Mouse (Mus musculus): ENCODE results near the gene Rtn4rl2.

Rtn4rl2 gene

DNA sequence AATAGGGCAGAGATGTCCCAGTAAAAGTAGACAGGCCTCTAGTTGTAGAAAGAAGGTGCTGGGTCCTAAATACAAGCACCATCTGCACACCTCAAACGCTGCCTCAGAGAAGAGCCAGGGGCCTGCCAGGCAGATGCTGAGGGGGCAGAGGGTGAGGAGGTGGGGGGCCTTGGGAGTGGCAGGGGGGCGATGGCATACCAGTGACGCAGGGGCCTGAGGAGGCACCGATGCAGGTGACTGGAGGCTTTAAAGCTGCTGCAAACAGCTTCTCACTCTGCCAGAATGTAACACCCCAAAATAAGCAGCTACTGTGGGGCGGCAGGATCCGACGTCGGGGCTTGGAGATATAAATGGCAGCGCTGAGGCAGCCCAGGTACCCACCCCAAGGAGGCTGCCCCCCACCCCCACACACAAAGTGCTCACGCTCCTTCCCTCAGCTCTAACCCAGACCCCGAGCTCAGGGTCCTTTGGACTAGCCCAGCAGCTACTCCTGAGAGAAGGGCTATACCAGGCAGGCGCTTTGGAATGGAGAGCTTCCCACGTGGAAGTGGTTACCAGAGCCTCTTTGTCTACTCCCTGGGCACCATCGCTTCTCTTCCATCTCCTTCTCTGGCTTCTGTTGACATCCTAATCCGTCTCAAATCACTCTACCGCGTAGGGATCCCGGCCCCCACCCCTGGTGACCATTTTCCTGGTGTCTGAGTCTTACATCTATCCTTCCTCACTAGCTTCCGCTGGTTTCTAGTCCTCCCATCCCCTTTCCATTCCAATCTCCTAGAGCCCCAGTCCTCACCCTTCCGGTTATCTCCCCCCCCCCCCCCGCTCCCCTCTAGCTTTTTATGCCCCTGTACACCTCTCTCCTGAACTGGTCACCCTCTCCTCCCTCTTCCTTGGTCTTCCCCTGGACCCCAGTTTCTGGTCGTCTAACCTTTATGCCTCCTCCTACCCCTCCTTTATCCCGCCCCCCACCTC is 1.1 kb downstream of the Rtn4rl2 start:
- DNase-seq (ENCODE audit: extremely low spot score), result peak; percentile 20

DNA sequence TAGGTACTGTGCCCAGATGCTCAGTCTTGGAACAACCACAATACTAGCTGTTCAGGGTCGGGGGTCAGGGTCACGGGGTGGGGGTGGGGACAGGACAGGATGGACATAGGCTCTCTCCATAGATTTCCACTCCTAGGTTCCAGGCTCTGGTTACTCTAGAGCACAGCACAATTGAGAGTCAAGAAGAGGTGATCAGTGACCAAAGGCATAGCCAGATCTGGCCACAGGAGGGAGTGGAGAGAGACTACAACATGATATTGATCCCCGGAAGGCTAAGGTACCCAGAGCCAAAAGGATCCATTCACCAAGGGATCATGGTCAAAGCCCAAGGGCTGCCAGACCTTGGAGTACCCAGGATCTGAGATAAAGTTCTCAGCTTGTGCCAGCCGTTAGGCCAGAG is 1.9 kb downstream of the Rtn4rl2 start:
- DNase-seq (ENCODE audit: extremely low spot score), result no peak

DNA sequence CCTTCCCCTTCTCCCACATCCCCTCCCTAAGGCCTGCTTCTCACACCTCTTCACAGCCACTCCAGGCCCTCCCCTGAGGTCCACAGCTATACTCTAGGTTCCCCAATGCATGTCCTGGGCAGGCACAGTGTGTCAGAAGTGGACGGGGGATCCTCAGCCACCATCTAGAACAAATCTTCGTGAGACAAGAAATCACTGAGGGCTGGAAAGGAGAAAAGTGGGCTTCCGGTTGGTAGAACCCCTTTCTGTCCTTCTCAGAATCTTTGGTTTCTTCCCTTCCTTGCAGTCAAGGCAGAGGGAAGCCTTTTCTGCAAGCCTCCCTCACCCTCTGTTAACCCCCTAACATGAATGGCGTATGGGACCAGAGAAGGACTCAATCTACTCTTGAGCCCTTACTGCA is 2.6 kb downstream of the Rtn4rl2 start:
- DNase-seq (ENCODE audit: extremely low spot score), result no peak

DNA sequence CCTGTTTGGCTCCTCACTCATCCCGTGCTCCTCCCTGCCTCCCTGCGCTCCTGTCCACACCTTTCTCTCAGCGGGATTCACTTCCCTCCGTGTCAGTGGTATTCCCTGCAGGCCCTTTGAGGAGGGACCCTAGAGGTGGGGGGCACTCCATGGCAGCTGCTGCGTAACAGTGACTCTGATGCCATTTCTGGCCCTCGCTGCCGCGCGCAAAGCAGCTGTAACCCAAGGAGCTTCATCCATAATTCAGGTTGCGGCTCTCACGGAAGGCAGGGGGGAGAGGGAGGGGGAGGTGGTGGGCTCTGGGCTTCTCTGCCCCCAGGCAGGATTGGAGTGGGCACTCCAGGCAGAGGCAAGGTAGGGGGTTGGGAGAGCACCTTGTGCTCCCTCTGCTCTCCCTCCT is 3.0 kb downstream of the Rtn4rl2 start:
- no peak for DNase-seq (ENCODE audit: extremely low spot score)

DNA sequence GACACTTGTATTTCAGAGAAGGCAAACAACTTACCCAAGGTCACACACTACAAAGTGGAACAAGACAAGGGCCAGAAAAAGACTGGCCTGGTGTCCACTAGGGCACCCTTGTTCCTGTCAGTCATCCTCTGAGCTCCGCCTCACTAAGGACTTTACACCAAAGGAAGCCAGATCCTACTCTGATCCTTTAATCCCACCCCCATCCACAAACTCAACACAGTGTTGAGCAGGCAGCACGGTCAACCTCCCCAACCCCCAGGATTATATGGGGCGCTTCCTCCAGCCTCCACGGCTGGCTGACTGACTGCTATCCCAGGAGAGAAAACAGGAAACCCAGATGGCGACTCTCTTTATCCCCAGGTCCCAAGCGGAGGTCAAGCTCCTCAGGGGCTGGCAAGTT is 3.4 kb downstream of the Rtn4rl2 start:
- peak; percentile 24 for DNase-seq (ENCODE audit: extremely low spot score)

DNA sequence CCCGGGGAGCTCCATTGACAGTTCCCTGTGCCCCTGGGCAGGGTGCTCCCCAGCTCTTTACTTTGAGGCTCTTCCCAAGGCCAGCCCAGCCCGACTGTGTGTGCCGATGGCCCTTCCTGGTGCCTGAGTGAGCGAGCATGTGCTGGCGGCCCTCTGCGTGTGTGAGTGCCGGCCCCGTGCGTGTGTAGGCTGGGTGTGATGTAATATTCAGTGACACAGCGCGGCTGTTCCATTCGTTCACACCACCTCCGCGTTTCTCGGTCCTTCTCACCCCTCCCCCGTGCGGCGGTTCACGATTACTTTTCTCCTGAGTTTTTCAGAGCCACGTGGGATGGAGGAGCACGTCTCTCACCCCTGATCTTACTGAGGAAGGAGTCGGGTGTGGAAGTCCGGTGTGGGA is 3.9 kb downstream of the Rtn4rl2 start:
- DNase-seq (ENCODE audit: extremely low spot score), result no peak

DNA sequence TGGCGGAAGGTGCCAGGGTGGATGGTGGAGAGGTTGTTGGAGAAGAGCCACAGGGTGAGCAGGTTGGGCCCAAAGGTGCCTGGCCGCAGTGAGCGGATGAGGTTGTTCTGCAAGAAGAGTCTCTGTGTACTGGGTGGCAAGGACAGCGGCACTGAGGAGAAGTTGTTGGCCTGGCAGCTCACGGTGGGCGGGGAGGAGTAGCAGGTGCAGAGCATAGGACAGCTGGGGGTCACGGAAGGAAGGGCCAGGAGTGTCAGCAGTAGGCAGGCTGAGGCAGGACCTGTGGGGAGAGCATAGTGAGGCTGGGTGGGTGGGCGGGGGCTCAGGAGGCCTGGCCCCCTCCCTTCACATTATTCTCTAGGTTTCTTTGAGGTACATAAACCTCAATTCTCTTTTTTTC is 5.9 kb downstream of the Rtn4rl2 start:
- no peak for DNase-seq (ENCODE audit: extremely low spot score)

DNA sequence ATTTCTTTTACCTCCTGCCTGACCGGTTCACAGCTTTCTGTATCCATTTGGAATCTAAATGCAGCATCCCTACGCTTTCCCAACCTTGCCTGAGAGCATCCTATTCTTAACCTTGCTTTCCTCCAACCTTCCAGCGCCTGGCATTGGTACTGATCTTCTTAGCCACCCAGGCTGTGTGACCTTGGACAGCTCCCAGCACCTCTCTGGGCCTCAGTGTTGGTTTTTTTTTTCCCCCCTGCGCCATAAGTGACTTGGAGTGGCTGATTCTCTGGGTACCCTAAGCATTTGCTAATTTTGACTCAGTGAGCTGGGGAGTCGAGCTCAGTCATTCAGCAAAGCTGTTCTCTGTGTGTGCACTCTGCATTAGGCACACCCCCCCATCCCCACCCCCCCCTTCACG is 10.7 kb downstream of the Rtn4rl2 start:
- DNase-seq (ENCODE audit: extremely low spot score), result no peak

DNA sequence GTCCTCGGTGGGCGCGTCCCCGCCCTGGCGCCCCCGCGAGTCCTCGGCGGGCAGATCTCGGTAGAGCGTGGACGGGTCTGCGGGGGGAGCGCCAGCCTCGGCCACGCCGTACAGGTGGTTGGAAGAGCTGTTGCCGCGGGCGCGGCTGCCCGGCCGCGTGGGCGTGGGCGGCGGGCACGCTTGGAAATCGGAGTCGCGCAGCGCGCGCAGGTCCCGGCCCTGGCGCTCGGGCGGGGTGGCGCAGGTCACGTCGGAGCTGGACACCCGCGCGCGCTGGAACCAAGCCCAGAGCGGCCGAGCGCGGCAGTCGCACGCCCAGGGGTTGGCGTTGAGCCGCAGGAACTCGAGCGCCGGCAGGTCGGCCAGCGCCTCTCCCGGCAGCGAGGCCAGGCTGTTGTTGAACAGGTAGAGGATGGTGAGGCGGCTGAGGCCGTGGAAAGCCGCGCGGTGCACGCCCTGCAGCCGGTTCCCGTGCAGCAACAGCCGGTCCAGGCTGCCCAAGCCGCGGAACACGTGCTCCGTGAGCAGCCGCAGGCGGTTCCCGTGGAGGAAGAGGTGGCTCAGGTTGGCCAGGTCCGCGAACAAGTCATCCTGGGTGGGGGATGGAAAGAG is 14.3 kb downstream of the Rtn4rl2 start:
- DNase-seq (ENCODE audit: extremely low spot score), result peak; percentile 25

DNA sequence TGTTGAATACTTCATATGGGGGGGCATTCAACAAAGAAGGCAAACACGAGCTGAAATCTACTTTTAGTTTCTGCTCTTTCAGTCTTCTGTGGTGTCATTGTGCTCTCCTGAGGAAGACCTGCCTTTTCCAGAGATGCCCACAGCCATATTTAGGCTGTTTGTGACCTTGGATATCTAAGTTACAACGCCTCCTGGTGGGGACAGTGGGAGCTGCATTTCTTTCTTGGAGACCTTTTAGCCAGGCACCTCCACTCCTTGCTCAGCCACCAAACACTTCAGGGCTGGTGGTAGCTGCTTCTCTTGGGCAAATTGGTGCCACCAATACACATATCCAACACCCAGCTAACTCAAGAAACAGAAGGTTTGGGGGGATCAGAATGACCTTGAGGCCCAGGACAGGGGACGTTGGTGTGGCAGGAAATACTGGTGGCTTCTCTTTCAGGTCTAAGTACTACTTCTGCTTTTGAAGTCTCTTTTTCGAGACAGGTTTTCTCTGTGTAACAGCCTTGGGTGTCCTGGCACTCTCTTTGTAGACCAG is 15.8 kb downstream of the Rtn4rl2 start:
- no peak for DNase-seq (ENCODE audit: extremely low spot score)

DNA sequence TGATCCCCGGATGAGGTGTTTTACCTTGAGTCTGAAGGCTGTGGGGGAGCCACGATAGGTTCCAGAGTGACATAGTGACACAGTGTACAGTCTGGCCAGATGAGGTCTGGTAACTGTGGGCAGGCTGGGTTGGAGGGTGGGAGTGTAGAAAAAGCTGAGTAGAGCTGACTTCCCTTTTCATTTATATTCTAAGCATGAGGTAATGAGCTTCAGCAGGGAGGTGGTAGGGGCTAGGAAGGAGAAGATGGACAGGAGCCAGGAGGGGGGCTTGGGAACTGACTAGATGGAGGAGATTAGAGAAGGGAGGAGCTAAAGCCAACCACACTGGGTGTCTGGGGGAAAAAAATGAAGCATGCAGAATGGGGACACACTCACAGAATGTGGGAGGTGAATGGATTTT is 17.5 kb downstream of the Rtn4rl2 start:
- no peak for DNase-seq (ENCODE audit: extremely low spot score)

DNA sequence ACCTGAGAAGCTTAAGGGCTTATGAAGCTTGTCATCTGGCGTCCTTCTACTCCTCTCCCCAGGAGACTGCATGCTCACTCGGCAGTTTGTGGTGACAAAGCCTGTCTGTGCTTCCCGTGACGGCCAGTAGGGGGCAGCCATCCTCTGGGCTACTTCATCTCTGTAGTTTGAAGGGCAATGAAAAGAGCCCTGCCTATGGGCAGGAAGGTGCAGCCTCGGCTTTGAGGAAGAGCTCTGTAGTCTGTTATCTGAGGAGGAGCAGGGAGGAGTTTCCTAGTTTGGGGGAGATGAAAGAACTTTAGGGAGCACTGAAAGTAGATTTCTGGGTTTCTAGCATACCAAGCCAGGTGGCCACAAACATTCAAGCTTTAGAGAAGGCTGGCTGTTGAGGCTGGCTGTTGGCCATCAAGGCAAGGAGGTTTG is 18.0 kb downstream of the Rtn4rl2 start:
- peak; percentile 70 for DNase-seq (ENCODE audit: extremely low spot score)

DNA sequence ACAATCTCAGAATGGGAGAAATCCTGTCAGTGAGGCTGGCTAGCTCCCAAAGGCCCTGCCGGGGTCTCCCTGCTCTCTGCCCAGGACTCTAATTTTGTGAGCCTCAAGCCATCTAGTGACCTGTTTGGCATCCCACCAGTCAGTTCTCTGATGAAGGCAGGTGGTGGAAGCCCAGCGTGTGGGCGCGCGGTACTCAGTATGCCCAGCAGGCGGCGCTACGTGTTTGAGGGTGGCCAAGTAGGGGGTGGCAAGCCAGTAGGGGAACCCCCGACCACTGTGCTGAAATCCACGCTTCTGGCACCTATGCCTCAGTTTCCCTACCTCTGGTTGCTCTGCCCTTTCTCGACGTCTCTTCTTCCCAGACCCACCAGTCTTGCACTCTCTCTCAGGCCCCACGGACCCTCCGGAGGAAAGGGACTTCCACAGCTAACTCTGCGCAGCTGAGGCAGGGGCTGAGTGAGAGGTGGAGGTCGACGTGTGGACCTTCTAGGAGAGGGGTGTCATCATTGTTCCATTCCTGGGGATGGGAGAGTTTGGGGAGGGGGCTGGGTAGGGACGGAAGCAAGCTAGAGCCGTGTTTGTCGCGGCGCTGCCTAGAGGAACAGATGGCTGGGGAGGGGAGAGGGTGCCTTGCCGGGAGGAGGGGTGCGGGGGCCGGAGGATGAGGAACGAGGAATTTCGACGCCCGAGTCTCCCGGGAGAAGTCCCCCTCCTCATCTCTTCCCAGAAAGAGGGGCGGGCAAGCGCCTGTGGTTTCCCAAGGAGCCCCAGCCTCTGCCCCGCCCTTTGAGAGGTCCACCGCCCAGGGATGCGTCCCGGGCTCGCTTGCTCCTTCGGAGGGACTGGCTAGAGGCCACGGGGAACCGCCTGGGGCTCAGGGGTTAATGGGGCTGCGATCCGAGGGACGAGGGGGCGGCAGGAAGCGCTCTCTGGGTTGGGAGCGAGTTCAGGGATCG is 20.6 kb downstream of the Rtn4rl2 start:
- DNase-seq (ENCODE audit: extremely low spot score), result peak; percentile 76

DNA sequence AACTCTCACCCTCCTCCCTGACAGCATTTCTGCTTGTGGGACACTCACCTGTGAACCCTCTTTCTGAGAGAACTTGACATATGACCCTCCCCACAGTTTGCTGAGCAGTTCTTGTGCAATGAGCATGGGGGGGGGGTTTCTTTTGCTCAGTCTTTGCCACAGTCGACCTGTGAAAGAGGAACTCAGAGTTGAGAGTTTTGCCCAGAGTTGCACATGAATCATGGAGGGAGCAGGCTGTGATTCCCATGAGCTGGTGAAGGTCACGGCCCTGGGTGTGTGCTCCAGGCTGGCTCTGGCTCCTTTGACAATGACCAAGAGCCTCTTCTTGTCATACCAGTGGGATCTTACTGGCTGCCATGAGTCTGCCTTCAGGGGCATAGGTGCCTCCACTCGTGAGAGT is 24.3 kb downstream of the Rtn4rl2 start:
- DNase-seq (ENCODE audit: extremely low spot score), result no peak

DNA sequence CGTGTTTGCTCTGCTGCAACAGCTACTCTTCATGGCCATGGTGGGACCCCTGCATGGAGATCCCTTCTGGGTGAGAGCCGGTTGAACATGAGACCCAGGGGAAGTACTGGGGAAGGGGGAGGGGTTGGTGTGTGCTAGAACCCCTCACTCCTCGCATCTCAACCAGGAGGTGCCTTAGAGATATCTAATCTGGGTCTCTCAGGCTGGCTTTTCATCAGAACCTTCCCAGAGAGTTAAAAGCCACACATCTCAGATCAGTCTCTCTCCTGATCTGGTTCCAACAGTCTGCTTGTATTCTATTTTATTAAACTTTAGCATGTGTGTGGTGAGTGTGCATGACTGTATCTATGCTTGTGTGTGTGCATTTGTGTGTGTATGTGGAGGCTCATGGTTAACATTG is 25.1 kb downstream of the Rtn4rl2 start:
- no peak for DNase-seq (ENCODE audit: extremely low spot score)

DNA sequence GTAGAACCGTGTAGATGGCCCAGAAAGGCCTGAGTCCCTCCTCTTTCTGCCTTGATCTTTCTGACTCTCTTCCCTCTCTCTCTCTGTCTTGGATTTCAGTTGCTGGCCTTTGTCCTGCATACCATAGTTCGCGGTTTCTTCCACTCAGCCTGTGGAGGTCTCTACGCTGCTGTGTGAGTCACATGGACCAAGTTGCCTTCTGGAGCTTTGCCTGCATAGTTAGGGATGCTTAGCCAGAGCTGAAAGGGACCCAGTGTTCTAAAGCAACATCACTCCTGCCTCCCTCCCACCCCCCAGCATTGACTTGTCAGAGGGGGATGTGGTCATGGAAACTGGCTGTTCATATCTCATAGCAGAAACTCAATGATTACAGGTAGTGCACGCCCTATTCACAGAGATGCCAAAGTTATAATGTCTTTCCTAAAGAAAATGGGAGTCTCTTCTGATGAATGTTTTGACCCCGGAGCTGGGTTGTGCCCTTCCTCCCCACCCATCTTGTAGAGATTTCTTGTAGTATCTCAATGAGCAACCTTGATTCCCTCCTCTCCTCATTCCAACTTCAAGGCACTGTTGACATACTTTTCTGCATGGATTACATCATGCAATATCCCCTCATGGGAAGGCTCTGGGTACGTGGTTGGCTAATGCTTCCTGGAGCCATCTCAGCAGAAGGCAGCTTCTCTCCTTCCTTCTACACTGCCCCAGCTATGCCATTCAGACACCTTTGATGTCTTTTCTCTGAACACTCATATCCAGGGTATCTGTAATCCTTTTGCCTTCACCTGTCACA is 26.3 kb downstream of the Rtn4rl2 start:
- no peak for DNase-seq (ENCODE audit: extremely low spot score)

DNA sequence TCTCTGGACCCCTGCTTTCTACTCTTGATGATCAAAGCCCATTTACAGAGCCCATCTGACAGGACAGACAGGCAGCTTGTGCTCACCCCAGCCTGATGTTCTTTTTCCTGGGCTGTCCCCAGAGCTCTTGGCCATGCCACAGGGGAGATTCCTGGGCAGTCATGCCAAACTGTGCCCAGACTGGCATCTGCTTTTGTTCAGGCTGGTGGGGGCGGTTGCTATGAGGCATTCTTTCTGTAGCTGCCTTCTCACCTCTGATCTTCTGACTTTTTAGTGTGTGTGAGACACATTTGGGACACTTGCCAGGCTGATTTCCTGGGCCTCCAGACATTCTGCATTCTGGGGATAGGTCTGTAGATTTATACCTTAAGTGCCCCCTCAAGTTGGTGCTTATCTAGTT is 28.0 kb downstream of the Rtn4rl2 start:
- no peak for DNase-seq (ENCODE audit: extremely low spot score)

DNA sequence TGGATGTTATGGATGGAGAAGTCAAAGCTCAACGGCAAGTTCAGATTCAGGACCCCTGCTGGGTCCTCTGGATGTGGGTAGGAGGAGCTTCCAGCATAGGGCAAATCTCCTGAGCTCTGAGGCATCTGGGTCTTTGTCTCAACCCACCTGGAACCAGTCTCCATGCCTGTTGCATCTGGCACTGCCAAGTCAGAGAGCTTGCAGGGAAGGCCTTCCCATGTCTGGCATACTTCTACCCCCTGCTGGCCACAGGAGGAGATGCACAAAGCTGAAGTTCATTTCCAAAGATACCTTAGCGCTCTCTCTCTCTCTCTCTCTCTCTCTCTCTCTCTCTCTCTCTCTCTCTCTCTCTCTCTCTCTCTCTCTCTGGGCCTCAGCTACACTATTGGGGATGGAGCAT is 30.8 kb downstream of the Rtn4rl2 start:
- no peak for DNase-seq (ENCODE audit: extremely low spot score)

DNA sequence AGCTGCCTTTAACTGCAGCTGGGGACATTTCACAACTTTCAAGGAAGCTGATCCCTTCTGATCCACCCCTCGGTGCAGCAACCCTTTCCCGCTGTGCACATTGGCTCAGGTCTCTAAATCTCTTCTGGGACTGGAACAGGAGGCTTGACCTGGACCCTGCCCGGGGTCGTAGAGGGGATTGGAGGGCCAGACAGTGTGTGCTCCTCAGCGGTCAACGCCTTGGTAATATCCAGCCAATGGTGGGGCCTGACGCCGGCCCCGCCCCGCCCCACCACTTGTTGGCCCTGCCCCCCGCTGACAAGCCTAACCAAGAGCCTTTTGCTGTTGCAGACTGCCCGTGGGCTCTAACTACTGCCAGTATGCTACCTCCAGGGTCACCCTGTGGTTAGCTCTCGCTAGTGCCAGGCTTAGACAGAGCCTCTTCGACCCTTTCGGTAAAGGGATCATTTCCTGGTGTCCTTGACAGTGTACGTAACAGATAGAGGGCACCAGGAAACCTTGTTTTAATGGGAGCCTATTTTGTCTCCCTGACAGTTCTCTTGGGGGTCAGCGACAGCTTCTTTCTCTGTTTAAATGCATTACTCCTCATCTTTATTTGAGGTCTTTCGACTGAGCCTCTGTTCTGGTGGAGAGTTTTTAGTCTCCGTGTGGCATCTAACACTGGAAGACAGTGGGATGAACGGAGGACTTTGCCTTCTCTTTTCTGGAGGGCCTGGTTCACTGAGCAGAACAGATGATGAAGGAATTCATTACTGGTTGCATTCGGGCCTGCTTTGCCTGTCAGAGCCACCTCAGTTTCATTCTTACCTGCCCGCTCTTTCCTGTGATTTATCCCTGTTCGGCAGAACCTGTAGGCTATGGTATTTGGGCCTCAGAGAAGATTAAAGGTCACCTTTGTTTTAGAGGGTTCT is 35.1 kb downstream of the Rtn4rl2 start:
- DNase-seq (ENCODE audit: extremely low spot score), result peak; percentile 74

Measured in embryo, embryonic 9.5 days (tissue).